Mouse (Mus musculus) MEL (cell line): ENCODE measurements around the gene Dag1. TPM values are rescaled to one million over a fixed set of nuclear protein-coding genes. Genes with fewer than 3 reads are reported as not detected.
"Not testable (repeated sequence)": the region's sequence is repeated elsewhere in the genome, so short reads cannot be mapped to it uniquely, and the experiment has no call there.

Experiments used
- DNase-seq: peaks from one replicate; pipeline ENCODE4 v3.0.0; 2011; ENCODE audit warnings: low read depth, low spot score
- H3K27ac ChIP-seq: 2 replicates; pipeline ENCODE4 v1.5.1; 2012; ENCODE audit warnings: low read depth, mild to moderate bottlenecking, control low read depth, low read length, moderate library complexity; ENCODE audit not compliant: control insufficient read depth
- H3K27me3 ChIP-seq, 2 experiments: fragments of 150-350 bp in 1 of 2; sonication (generic) in 1 of 2; 2 replicates each; pipeline ENCODE4 v1.6.1; 2012; ENCODE audit warnings: low read length in 2 of 2, mild to moderate bottlenecking in 2 of 2, improper control_type of control experiment in 1 of 2, moderate library complexity in 1 of 2; ENCODE audit not compliant: insufficient read depth in 2 of 2, control insufficient read depth in 1 of 2
- H3K36me3 ChIP-seq, 2 experiments: 2 replicates each; pipeline ENCODE4 v1.6.1; 2012 to 2014; ENCODE audit warnings: low read length in 2 of 2, improper control_type of control experiment in 1 of 2, inconsistent platforms in 1 of 2, mild to moderate bottlenecking in 1 of 2; ENCODE audit not compliant: insufficient read depth in 2 of 2, control insufficient read depth in 1 of 2
- H3K4me1 ChIP-seq, 2 experiments: fragments of 150-350 bp in 1 of 2; sonication (generic) in 1 of 2; 2 replicates each; pipeline ENCODE4 v1.6.1; 2012; ENCODE audit warnings: low read length in 2 of 2, improper control_type of control experiment in 1 of 2, mild to moderate bottlenecking in 1 of 2; ENCODE audit not compliant: insufficient read depth in 2 of 2, control insufficient read depth in 1 of 2
- H3K4me3 ChIP-seq, 2 experiments: fragments of 150-350 bp in 1 of 2; sonication (generic) in 1 of 2; 2 replicates each; pipeline ENCODE4 v1.5.1; 2012; ENCODE audit warnings: low read depth in 2 of 2, low read length in 2 of 2, mild to moderate bottlenecking in 2 of 2, moderate library complexity in 2 of 2, control low read depth in 1 of 2, improper control_type of control experiment in 1 of 2; ENCODE audit not compliant: control insufficient read depth in 1 of 2, insufficient read depth in 1 of 2
- H3K79me2 ChIP-seq: 2 replicates; pipeline ENCODE4 v1.6.1; 2012; ENCODE audit warnings: mild to moderate bottlenecking, low read length, moderate library complexity; ENCODE audit not compliant: control insufficient read depth, poor library complexity, insufficient read depth
- H3K9ac ChIP-seq: 2 replicates; pipeline ENCODE4 v1.6.1; 2012; ENCODE audit warnings: low read depth, mild to moderate bottlenecking, control low read depth, low read length, moderate library complexity; ENCODE audit not compliant: control insufficient read depth, poor library complexity, severe bottlenecking
- H3K9me3 ChIP-seq: fragments of 150-350 bp; sonication (generic); replicated peaks from 2 replicates; pipeline ENCODE4 v1.6.1; 2012; ENCODE audit warnings: mild to moderate bottlenecking, low read length, improper control_type of control experiment, moderate library complexity; ENCODE audit not compliant: insufficient read depth
- CTCF ChIP-seq, 3 experiments: IDR thresholded peaks in 2 of 3; conservative IDR thresholded peaks in 1 of 3; 2 replicates each; pipeline ENCODE4 v1.5.1; 2011 to 2012; ENCODE audit warnings: low read length in 3 of 3, low read depth in 2 of 3, mild to moderate bottlenecking in 2 of 3, improper control_type of control experiment in 1 of 3, inconsistent platforms in 1 of 3, mixed read lengths in 1 of 3, moderate library complexity in 1 of 3; ENCODE audit not compliant: control insufficient read depth in 1 of 3, insufficient read depth in 1 of 3, poor library complexity in 1 of 3, severe bottlenecking in 1 of 3
- ETS1 ChIP-seq: IDR thresholded peaks from 2 replicates; pipeline ENCODE4 v1.6.1; 2012; ENCODE audit warnings: low read depth, mild to moderate bottlenecking, inconsistent platforms, low read length, improper control_type of control experiment, moderate library complexity
- HCFC1 ChIP-seq: IDR thresholded peaks from 2 replicates; pipeline ENCODE4 v1.6.1; 2012; ENCODE audit warnings: low read depth, mild to moderate bottlenecking, inconsistent platforms, low read length, improper control_type of control experiment, moderate library complexity
- JUND ChIP-seq: IDR thresholded peaks from 2 replicates; pipeline ENCODE4 v1.6.1; 2011; ENCODE audit warnings: low read depth, mild to moderate bottlenecking, improper control_type of control experiment, low read length
- KAT2A ChIP-seq: conservative IDR thresholded peaks from 2 replicates; pipeline ENCODE4 v1.6.1; 2012; ENCODE audit warnings: low read depth, low read length, improper control_type of control experiment, inconsistent platforms
- MAX ChIP-seq: IDR thresholded peaks from 2 replicates; pipeline ENCODE4 v1.6.1; 2011; ENCODE audit warnings: low read length, improper control_type of control experiment
- MAZ ChIP-seq: IDR thresholded peaks from 2 replicates; pipeline ENCODE4 v1.6.1; 2012; ENCODE audit warnings: low read depth, mild to moderate bottlenecking, inconsistent platforms, low read length, improper control_type of control experiment
- MYC ChIP-seq: IDR thresholded peaks from 2 replicates; pipeline ENCODE4 v1.6.1; 2011; ENCODE audit warnings: low read depth, mild to moderate bottlenecking, low read length, improper control_type of control experiment, moderate library complexity
- NELFE ChIP-seq: IDR thresholded peaks from 2 replicates; pipeline ENCODE4 v1.6.1; 2011; ENCODE audit warnings: low read depth, low read length, improper control_type of control experiment
- POLR2A ChIP-seq, 2 experiments: IDR thresholded peaks; 2 replicates each; pipeline ENCODE4 v1.6.1; 2011 to 2012; ENCODE audit warnings: low read length in 2 of 2, mild to moderate bottlenecking in 2 of 2, control low read depth in 1 of 2, improper control_type of control experiment in 1 of 2, low read depth in 1 of 2, moderate library complexity in 1 of 2; ENCODE audit not compliant: control insufficient read depth in 1 of 2, insufficient read depth in 1 of 2, poor library complexity in 1 of 2
- POLR2AphosphoS2 ChIP-seq: IDR thresholded peaks from 2 replicates; pipeline ENCODE4 v1.6.1; 2011; ENCODE audit warnings: low read length, improper control_type of control experiment
- POLR2AphosphoS5 ChIP-seq: IDR thresholded peaks from 2 replicates; pipeline ENCODE4 v1.6.1; 2012; ENCODE audit warnings: low read depth, borderline replicate concordance, mild to moderate bottlenecking, inconsistent platforms, low read length, moderate library complexity, mixed read lengths
- RAD21 ChIP-seq: IDR thresholded peaks from 2 replicates; pipeline ENCODE4 v1.6.1; 2011; ENCODE audit warnings: mild to moderate bottlenecking, low read depth, low read length, improper control_type of control experiment
- TAL1 ChIP-seq: IDR thresholded peaks from 2 replicates; pipeline ENCODE4 v1.6.1; 2012; ENCODE audit warnings: mild to moderate bottlenecking, inconsistent platforms, low read length, moderate library complexity, mixed read lengths
- TCF12 ChIP-seq: IDR thresholded peaks from 2 replicates; pipeline ENCODE4 v1.6.1; 2014; ENCODE audit warnings: low read depth, mild to moderate bottlenecking, inconsistent platforms, low read length, improper control_type of control experiment, moderate library complexity
- UBTF ChIP-seq: IDR thresholded peaks from 2 replicates; pipeline ENCODE4 v1.6.1; 2012; ENCODE audit warnings: low read depth, mild to moderate bottlenecking, inconsistent platforms, low read length, improper control_type of control experiment, moderate library complexity, borderline replicate concordance; ENCODE audit not compliant: insufficient read depth
- USF2 ChIP-seq, 2 experiments: IDR thresholded peaks; 2 replicates each; pipeline ENCODE4 v1.6.1; 2011 to 2012; ENCODE audit warnings: improper control_type of control experiment in 2 of 2, low read length in 2 of 2, borderline replicate concordance in 1 of 2, inconsistent platforms in 1 of 2, low read depth in 1 of 2, mild to moderate bottlenecking in 1 of 2; ENCODE audit not compliant: insufficient read depth in 1 of 2
- ZMIZ1 ChIP-seq: IDR thresholded peaks from 2 replicates; pipeline ENCODE4 v1.6.1; 2012; ENCODE audit warnings: low read depth, mild to moderate bottlenecking, inconsistent platforms, low read length, improper control_type of control experiment, moderate library complexity
- polyA plus RNA-seq, 2 experiments: library from polyadenylated mRNA; stranded (reverse) in 1 of 2; unstranded in 1 of 2; fragments of >175 nt in 1 of 2; fragments of >200 nt in 1 of 2; gene quantifications; 2 replicates each; pipeline versions ENCODE4 v1.2.1 to v1.2.4; 2012; ENCODE audit warnings: low replicate concordance in 2 of 2, low read depth in 1 of 2; ENCODE audit not compliant: insufficient read length in 2 of 2, insufficient read depth in 1 of 2, missing spikeins in 1 of 2
- total RNA-seq: library from RNA; depleted of rRNA; stranded (reverse); fragments of 300-350 nt; gene quantifications from 2 replicates; pipeline ENCODE4 v1.2.3, GENCODE M21; 2012

The Dag1 gene
- total and polyA plus RNA-seq, 3 experiments = 7.8 to 27.6 TPM; not detected in 1

GRCm38 (mm10) chr9:108271941-108272340, 8.2 kb upstream of the Dag1 start:
- no peak for TF ChIP-seq NELFE
- TF ChIP-seq JUND = no peak
- no peak for TF ChIP-seq TAL1
- no peak for TF ChIP-seq RAD21
- no peak for TF ChIP-seq TCF12
- no peak for TF ChIP-seq KAT2A
- TF ChIP-seq MAZ = no peak
- no peak for TF ChIP-seq MYC
- no peak for TF ChIP-seq POLR2AphosphoS5
- no peak for TF ChIP-seq UBTF
- Histone ChIP-seq H3K27me3 (peaks cover 3 to 8% of the 10 kb centered on the region in 2 experiments; a peak in 3 of 4 replicates), H3K4me1 (peaks cover 0 to 5% of the 10 kb centered on the region in 2 experiments; a peak in 1 of 4 replicates), H3K79me2 (no peaks in the 10 kb centered on the region), H3K36me3 (0 out of 4 replicates have a peak, but pooled peaks cover 0 to 2% of the 10 kb centered on the region in 2 experiments), H3K27ac (no peak overlapping the region), H3K9ac (no peak overlapping the region), H3K4me3 (no peak overlapping the region), H3K9me3 (no peaks in the 10 kb centered on the region)
- DNase-seq = no peak

GRCm38 (mm10) chr9:108268701-108269100, 4.9 kb upstream of the Dag1 start:
- Histone ChIP-seq H3K36me3 (peaks cover 0 to 21% of the 10 kb centered on the region in 2 experiments; a peak in 2 of 4 replicates), H3K4me1 (peaks cover 0 to 22% of the 10 kb centered on the region in 2 experiments; a peak in 3 of 4 replicates)
- DNase-seq, H3K27ac ChIP-seq, H3K79me2 ChIP-seq, H3K4me3 ChIP-seq, H3K9me3 ChIP-seq, H3K9ac ChIP-seq, H3K27me3 ChIP-seq: not testable (repeated sequence)

- H3K27ac ChIP-seq = no peak overlapping the region
- H3K4me3 ChIP-seq = no peak overlapping the region
- peaks cover 0 to 2% of the 10 kb centered on the region in 2 experiments; a peak in 3 of 4 replicates for H3K27me3 ChIP-seq
- TF ChIP-seq TCF12 = no peak
- no peak for TF ChIP-seq MAX
- TF ChIP-seq ETS1 = no peak
- no peak for TF ChIP-seq HCFC1
- TF ChIP-seq ZMIZ1 = no peak
- no peak for TF ChIP-seq MYC
- no peak for TF ChIP-seq TAL1
- no peak for TF ChIP-seq POLR2AphosphoS2
- TF ChIP-seq UBTF = no peak
- TF ChIP-seq CTCF (IDR thresholded peaks at IDR 0.05 in 2 of 3, conservative IDR thresholded peaks at IDR 0.05 in 1 of 3; ENCODE audit: control insufficient read depth in 1 of 3, insufficient read depth in 1 of 3, low read depth in 2 of 3, low read length in 3 of 3, poor library complexity in 1 of 3, severe bottlenecking in 1 of 3) = no peak
- no peak for TF ChIP-seq NELFE
- TF ChIP-seq POLR2A (IDR thresholded peaks at IDR 0.05; ENCODE audit: control insufficient read depth in 1 of 2, insufficient read depth in 1 of 2, low read depth in 1 of 2, low read length in 2 of 2, poor library complexity in 1 of 2) = no peak
- TF ChIP-seq POLR2AphosphoS5 = no peak
- no peak for TF ChIP-seq USF2 (IDR thresholded peaks at IDR 0.05; ENCODE audit: borderline replicate concordance in 1 of 2, insufficient read depth in 1 of 2, low read depth in 1 of 2, low read length in 2 of 2)
- H3K9me3 ChIP-seq = no peaks in the 10 kb centered on the region
- peaks cover 0 to 26% of the 10 kb centered on the region in 2 experiments for H3K4me1 ChIP-seq
- no peak overlapping the region for H3K9ac ChIP-seq
- peaks cover 7% of the 10 kb centered on the region for H3K79me2 ChIP-seq
- DNase-seq = no peak
- peaks cover 0 to 23% of the 10 kb centered on the region in 2 experiments; a peak in 2 of 4 replicates for H3K36me3 ChIP-seq
Measured at GRCm38 (mm10) chr9:108267691-108268090, 3.9 kb upstream of the Dag1 start.
